9 mouse cellular contexts compared by ENCODE assay signal in genomic region chr12:11221524-11222330, GRCm38 (mm10). TPM values are rescaled to one million over a fixed set of nuclear protein-coding genes. Genes with fewer than 3 reads are reported as not detected.
DNase-seq lines count a peak whose midpoint lies in the region; ATAC-seq lines count a peak whose summit lies in the region.
"Had no signal": no experiment of that assay in that cellular context is flagged by ENCODE, and none has a peak within 500 bp of the region (broad histone marks: within the 10 kb centered on the region; RNA-seq: fewer than 3 reads in every experiment).

No protein-coding gene starts in this region.

- no peaks in the 10 kb centered on the region for H3K9me3 ChIP-seq in kidney, embryonic 16.5 days (ENCODE audit: low read length)
- no peaks in the 10 kb centered on the region for H3K9me3 ChIP-seq in forebrain, embryonic 16.5 days (ENCODE audit: control insufficient read depth, low read length)
- no peaks in the 10 kb centered on the region for H3K9me3 ChIP-seq in hindbrain, embryonic 12.5 days (replicated peaks)
- no peaks in the 10 kb centered on the region for H3K9me3 ChIP-seq in neural tube, embryonic 14.5 days (ENCODE audit: control insufficient read depth, low read length)

- H3K4me2 ChIP-seq in kidney, embryonic 16.5 days (replicated peaks; ENCODE audit: low read depth, low read length): 0 out of 2 replicates have a peak overlapping the region, but pooled peaks have one; percentile 8
- no peak overlapping the region for H3K4me2 ChIP-seq in forebrain, embryonic 16.5 days (ENCODE audit: low read length)
- H3K4me2 ChIP-seq in hindbrain, embryonic 12.5 days (replicated peaks): no peak overlapping the region; the same call in 1 of the 2 replicates
- H3K4me2 ChIP-seq in neural tube, embryonic 14.5 days (ENCODE audit: low read depth, low read length): no peak overlapping the region

- DNase-seq in kidney, adult 8-10 months: no peak
- DNase-seq in cerebellum, postnatal 4 days (ENCODE audit: low spot score in 2 of 2): no peak
- no peak for DNase-seq in left cerebral cortex, adult 18-20 months (ENCODE audit: low spot score in 2 of 2)
- no peak for DNase-seq in spleen, postnatal 10 days (ENCODE audit: low spot score in 2 of 2)

- H3K4me1 ChIP-seq in kidney, embryonic 16.5 days (ENCODE audit: insufficient read depth, low read length): peaks cover 24% of the 10 kb centered on the region
- no peaks in the 10 kb centered on the region; the same call in 1 of the 2 replicates for H3K4me1 ChIP-seq in forebrain, embryonic 16.5 days (replicated peaks; ENCODE audit: control insufficient read depth, insufficient read depth, low read length)
- H3K4me1 ChIP-seq in hindbrain, embryonic 12.5 days: peaks cover 12% of the 10 kb centered on the region; the same call in 1 of the 2 replicates
- no peaks in the 10 kb centered on the region for H3K4me1 ChIP-seq in neural tube, embryonic 14.5 days (ENCODE audit: control insufficient read depth, insufficient read depth, low read length)

- H3K9ac ChIP-seq in kidney, embryonic 16.5 days (replicated peaks; ENCODE audit: low read length): no peak overlapping the region
- no peak overlapping the region for H3K9ac ChIP-seq in forebrain, embryonic 16.5 days (replicated peaks; ENCODE audit: low read depth, low read length)
- no peak overlapping the region for H3K9ac ChIP-seq in hindbrain, embryonic 12.5 days
- no peak overlapping the region for H3K9ac ChIP-seq in neural tube, embryonic 14.5 days (replicated peaks; ENCODE audit: low read depth, low read length)

- 53% methylated on average over 20 of the region's 20 CpGs for WGBS in kidney, embryonic 16.5 days
- 32% methylated on average over 20 of the region's 20 CpGs for WGBS in forebrain, embryonic 16.5 days
- 51% methylated on average over 20 of the region's 20 CpGs for WGBS in hindbrain, embryonic 12.5 days
- WGBS in neural tube, embryonic 14.5 days: 59% methylated on average over 20 of the region's 20 CpGs

- no peak for ATAC-seq in kidney, embryonic 16.5 days (ENCODE audit: low FRiP score, low TSS enrichment)
- peak; percentile 78 for ATAC-seq in forebrain, embryonic 16.5 days
- peak; percentile 72 for ATAC-seq in hindbrain, embryonic 12.5 days (ENCODE audit: low FRiP score)
- ATAC-seq in neural tube, embryonic 14.5 days (ENCODE audit: low read depth): peak; percentile 79; the same call in 1 of the 2 replicates

- H3K27me3 ChIP-seq in kidney, embryonic 16.5 days (ENCODE audit: insufficient read depth, low read length): peaks cover 3% of the 10 kb centered on the region; the same call in 1 of the 2 replicates
- H3K27me3 ChIP-seq in forebrain, embryonic 16.5 days (replicated peaks; ENCODE audit: control insufficient read depth, insufficient read depth, low read length): no peaks in the 10 kb centered on the region
- no peaks in the 10 kb centered on the region for H3K27me3 ChIP-seq in hindbrain, embryonic 12.5 days
- no peaks in the 10 kb centered on the region for H3K27me3 ChIP-seq in neural tube, embryonic 14.5 days (ENCODE audit: control insufficient read depth, insufficient read depth, low read length)

- H3K36me3 ChIP-seq in kidney, embryonic 16.5 days (ENCODE audit: insufficient read depth, low read length): no peaks in the 10 kb centered on the region
- no peaks in the 10 kb centered on the region for H3K36me3 ChIP-seq in forebrain, embryonic 16.5 days (ENCODE audit: control insufficient read depth, insufficient read depth)
- no peaks in the 10 kb centered on the region for H3K36me3 ChIP-seq in hindbrain, embryonic 12.5 days
- no peaks in the 10 kb centered on the region for H3K36me3 ChIP-seq in neural tube, embryonic 14.5 days (ENCODE audit: control insufficient read depth, insufficient read depth, low read length)

- H3K27ac ChIP-seq in kidney, embryonic 16.5 days (ENCODE audit: low read length): 0 out of 2 replicates have a peak overlapping the region, but pooled peaks have one; percentile 11
- H3K27ac ChIP-seq in forebrain, embryonic 16.5 days (ENCODE audit: low read length): no peak overlapping the region
- H3K27ac ChIP-seq in hindbrain, embryonic 12.5 days: no peak overlapping the region
- H3K27ac ChIP-seq in neural tube, embryonic 14.5 days (ENCODE audit: low read depth, low read length): no peak overlapping the region

- no peak overlapping the region for H3K4me3 ChIP-seq in kidney, embryonic 16.5 days (ENCODE audit: low read length)
- H3K4me3 ChIP-seq in forebrain, embryonic 16.5 days (replicated peaks; ENCODE audit: low read length): no peak overlapping the region
- H3K4me3 ChIP-seq in hindbrain, embryonic 12.5 days: no peak overlapping the region
- H3K4me3 ChIP-seq in neural tube, embryonic 14.5 days (ENCODE audit: low read depth, low read length): no peak overlapping the region

RNA-seq across cellular contexts. Expression of gene Msgn1, which starts 13.0 kb away (rescaled TPM):
- not detected in 2 replicates for polyA plus RNA-seq in kidney, embryonic 16.5 days (2015; fragmentation: Nextera tagmentation; extraction: Ambion mirVana)
- not detected in 2 replicates for polyA plus RNA-seq in forebrain, embryonic 16.5 days (2015; fragmentation: Nextera tagmentation; extraction: Ambion mirVana)
- polyA plus RNA-seq in hindbrain, embryonic 12.5 days (2016; fragmentation: Nextera tagmentation; extraction: Ambion mirVana): not detected in 2 replicates
- not detected in 2 replicates for polyA plus RNA-seq in neural tube, embryonic 14.5 days (2014; fragmentation: Nextera tagmentation; extraction: Ambion mirVana)
- not detected for total RNA-seq in left cerebral cortex, adult 18-20 months (2021)
- total RNA-seq: common myeloid progenitor, adult 5-6 weeks had no signal

RNA-seq across cellular contexts. Expression of gene Gen1, which starts 43.9 kb away (rescaled TPM):
- polyA plus RNA-seq in kidney, embryonic 16.5 days (2015; fragmentation: Nextera tagmentation; extraction: Ambion mirVana): 8.6 and 9.4 TPM in 2 replicates
- 3.7 and 5.9 TPM in 2 replicates for polyA plus RNA-seq in forebrain, embryonic 16.5 days (2015; fragmentation: Nextera tagmentation; extraction: Ambion mirVana)
- 7.6 and 10.4 TPM in 2 replicates for polyA plus RNA-seq in hindbrain, embryonic 12.5 days (2016; fragmentation: Nextera tagmentation; extraction: Ambion mirVana)
- 1.1 and 1.6 TPM in 2 replicates for polyA plus RNA-seq in neural tube, embryonic 14.5 days (2014; fragmentation: Nextera tagmentation; extraction: Ambion mirVana)
- total RNA-seq in left cerebral cortex, adult 18-20 months (2021): 1 to 10 TPM; 1.5 to 2.5 TPM

RNA-seq across cellular contexts. Expression of gene Smc6, which starts 44.0 kb away (rescaled TPM):
- polyA plus RNA-seq in kidney, embryonic 16.5 days (2015; fragmentation: Nextera tagmentation; extraction: Ambion mirVana): 110 and 144 TPM in 2 replicates
- 112 and 123 TPM in 2 replicates for polyA plus RNA-seq in forebrain, embryonic 16.5 days (2015; fragmentation: Nextera tagmentation; extraction: Ambion mirVana)
- 125 and 128 TPM in 2 replicates for polyA plus RNA-seq in hindbrain, embryonic 12.5 days (2016; fragmentation: Nextera tagmentation; extraction: Ambion mirVana)
- polyA plus RNA-seq in neural tube, embryonic 14.5 days (2014; fragmentation: Nextera tagmentation; extraction: Ambion mirVana): 91.7 and 96.9 TPM in 2 replicates
- total RNA-seq in left cerebral cortex, adult 18-20 months (2021): 10 to 100 TPM; 30.4 to 33.4 TPM
